Mouse (Mus musculus) T-helper 1 cell (primary cell): ENCODE results near the gene Farsa.

Experiments
- in situ Hi-C: fragments of 300-600 bp; cut with MboI, MseI; formaldehyde crosslinking; loops from one replicate; pipeline ENCODE4 v1.15.1; 2025; ENCODE audit warnings: high pct_unique_total_duplicates

The Farsa gene

DNA sequence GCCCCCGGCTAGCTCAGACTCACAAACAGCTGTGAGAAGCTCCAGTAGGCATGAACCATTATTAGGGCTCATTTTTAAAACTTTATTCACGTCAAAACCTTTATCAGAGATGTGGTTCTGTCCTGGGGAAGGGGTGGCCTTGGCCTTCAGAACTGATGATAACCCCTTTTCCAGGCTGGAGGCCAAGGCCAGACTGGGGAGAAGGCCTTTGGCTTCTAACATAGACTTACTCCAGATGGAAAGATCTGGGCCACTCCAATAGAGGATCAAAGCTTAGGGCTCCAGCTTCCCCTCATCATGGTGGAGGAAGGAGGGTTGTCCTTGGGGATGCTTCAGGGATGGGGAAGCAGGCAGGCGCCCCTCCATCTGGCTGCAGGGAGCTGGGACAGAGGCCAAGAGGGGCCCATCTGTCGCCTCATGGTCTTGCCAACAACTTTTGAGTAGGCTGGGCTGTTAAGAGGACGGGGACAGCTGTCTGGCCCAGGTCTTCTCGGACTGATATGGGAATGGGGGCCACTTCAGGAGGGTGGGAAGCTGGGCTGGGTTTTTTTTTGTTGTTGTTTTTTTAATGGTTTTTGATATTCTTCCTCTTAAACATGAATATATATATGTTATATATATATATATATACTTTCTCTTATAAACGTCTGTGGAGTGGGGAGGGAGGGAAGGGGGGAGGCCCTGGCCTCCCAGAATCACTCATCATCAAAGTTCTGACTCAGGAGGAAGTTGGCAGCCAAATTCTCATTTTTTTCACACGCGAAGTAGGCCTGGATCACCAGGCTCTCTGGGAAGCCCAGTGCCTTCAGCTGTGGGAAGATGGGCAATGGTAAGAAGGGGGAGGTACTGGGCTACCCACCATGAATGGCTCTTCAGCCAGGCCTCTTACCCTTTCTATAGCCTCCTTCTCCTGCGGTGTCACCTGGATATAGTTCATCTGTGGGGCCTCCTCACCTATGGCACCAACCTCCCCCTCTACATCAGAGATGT lies 21.6 kb upstream of the Farsa start:
- in situ Hi-C loops: no loop called here

DNA sequence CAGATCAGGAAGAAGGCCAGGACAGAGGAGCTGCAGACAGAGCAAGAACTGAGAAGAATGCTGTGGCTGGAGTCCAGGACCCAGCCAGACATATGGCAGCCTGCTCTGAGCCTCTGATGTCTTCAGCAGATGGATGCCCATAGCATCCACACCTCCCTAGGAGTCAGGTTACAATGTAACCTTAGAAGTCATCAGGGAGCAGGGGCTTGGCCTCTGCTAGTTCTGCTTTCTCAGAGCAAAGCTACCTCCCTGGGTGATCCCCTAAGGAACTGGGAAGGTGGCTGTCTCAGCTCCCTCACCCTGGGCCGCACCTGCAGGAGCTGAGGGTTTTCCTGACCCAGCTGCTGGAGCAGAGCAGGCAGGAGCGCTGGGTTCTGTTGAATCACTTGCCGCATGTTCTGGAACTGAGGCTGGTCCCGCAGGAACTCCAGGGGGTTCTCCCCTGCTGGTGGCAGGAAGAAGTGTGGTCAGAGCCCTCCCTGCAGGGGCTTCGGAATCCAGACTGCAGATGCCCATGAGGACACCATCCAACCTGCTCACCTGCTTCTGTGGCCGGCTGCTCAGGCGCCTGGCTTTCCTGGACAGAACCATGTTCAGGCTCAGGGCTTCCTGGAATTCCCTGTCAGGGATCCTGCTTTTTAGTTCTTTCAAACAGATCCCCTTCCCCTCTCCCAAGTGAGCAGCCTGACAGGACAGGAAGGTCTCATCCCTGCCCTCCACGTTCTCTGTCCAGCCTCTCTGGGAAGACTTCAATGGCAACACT lies 19.5 kb upstream of the Farsa start:
- in situ Hi-C loops: no loop called here

DNA sequence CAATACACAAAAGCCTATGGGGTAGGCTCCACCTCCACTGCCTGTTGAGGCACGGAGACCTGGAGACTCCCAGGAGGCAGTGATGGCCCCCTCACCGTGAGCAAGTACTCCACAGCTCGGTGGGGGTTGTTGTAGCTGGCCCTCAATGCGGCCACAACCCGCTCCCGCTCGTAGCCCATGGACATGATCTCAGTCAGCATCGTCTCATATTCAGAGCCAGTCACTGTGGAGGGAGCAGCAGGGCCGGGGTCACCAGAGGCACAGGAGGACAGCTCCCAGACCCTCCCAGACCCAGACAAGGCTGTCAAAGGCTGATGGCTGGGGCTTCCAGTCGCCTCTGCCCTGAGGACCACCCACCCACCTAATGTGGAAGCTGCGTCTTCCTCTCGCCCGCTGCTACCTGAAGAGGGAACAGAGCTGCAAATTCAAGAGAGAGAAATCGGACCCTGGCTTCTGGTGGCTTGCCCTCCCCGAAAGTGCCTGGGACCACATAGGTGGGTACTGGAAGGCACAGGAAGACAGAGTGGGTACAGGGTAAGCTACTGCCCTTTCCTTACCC lies 18.8 kb upstream of the Farsa start:
- in situ Hi-C loops: no loop called here

DNA sequence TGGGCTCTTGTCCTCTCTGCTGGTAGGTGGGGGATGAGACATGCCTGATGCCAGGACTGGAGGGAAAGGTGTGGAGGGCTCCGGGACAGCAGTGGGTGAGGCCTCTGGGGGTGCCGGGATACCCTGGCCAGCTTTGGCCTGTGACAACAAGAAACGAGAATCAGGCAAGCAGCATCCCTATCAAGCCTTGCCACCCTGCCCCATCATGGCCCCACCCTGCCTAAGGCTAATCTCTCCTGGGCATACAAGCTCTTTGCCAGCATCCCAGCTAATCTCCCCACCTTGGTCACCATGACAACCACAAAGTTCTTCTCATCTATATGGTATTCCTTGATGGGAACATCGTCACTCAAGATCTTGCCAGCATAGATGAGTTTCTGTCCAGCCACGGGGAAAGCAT lies 18.3 kb upstream of the Farsa start:
- in situ Hi-C loops: no loop called here

DNA sequence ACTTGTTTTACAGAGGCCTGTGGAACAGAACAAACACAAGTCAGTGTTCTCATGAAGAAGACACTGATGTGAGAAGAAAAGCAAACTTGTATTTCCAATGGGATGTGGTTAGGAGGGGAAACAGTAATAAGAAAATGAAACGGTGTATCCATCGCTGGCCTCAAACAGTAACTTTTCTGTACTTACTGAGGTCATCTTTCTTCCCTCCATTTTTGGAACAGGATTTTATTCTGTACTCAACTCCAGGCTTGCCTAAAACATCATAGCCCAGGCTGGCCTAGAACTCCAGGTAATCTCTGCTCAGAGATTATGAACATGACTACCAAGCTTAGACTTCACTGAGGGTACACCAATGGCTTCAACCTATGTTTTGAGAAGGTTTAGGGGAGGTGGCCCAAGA lies 17.4 kb upstream of the Farsa start:
- in situ Hi-C loops: no loop called here

DNA sequence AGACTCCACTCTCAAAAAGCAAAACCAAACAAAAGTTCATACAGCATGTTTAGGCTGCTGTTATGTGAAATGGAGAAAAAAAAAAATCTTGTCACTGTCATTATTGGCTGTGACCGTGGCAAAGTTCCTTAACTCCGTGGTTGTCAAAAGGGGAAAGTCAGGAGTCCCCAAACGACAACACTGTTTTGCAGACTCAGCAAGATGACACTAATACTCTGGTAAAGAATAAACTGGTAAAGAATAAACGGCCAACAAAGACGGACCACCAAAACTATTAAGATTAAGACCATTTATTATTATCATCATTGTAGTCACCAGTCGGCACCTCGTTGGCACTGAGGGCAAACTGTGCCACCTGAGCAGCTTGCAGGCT lies 16.9 kb upstream of the Farsa start:
- in situ Hi-C loops: no loop called here

DNA sequence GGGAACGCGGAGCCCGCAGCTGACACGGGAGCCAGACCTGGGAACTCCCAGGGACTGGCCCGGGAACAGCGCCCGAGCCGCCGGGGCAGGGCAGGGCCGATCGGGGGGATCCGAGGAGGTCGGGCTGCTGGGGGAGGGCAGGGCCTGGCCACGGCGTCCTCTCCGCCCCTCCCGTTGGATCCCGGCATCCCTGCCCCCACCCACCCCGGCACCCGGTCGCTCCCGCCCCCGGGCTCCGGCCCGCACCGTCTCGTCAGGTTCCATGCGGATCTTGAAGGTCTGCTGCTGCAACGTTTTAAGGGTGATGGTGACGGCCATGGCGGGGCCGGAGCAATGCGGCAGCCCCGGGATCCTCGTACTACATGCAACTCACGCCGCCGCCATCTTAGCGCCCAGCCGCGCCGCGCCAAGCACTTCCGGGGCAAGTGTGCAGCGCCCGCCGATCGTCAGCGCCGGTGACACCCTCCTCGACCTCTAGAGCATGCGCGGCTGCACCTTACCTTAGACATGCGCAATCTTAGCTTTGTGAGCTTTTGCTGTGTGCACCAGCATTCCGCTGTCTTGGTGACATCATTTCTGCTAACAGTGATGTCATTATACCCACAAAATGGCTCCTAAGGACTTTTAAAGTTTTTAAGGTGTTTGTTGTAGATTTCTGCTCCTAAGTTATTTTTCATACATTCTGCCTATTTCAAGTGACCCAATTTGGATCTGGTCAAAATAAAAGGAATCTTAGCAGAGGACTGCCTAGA lies 16.4 kb upstream of the Farsa start, which contains the start of gene Rad23a:
TSS of gene Rad23a (minus strand) at position 418 of the 752 bp plus-strand sequence.
- in situ Hi-C loops: no loop called here

DNA sequence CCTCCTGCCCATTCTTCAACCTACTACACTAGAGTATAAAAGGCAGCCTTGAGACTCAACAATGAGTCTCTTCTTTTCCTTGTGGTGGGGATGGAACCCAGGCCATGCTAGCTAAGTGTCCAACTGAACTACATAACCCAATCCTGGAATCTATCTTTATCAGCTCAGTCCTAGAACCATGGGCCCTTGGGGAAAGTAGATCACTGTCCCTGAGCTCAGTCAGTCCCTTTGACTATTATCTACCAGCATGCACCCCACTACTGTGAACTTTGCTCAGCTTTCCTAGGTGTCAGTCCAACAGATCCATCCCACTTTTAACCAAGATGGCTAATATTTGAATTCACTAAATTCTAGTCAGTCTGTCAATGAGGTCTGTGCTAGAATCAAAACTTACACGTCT lies 15.3 kb upstream of the Farsa start:
- in situ Hi-C loops: no loop called here

DNA sequence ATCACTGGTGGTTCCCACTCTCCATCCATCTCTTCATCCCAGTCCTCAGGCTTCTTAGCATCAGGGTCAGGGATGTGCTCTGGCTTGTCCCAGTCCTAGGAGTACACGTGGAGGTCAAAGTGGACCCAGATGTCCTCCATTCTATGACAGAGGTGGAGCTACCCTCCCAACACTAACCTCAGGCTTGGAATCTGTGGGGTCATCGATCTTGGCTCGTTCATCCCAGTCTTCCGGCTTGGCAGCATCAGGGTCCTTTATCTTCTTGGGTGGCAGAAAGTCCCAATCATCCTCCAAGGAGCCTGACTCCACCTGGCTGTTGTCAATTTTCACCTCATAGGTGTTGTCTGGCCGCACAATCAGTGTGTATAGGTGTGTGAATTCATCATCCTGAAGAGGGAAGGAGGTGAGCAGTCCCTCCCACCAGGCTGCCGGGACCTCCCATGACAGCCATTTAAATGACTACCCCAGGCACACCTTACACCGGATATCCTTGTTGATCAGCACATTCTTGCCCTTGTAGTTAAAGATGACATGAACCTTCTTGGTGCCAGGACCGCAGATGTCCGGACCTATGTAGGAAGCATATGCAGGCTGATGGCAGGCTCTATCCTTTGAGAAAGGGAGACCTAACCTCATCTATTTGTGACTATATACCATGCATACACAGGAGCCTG lies 12.3 kb upstream of the Farsa start:
- in situ Hi-C loops: no loop called here

DNA sequence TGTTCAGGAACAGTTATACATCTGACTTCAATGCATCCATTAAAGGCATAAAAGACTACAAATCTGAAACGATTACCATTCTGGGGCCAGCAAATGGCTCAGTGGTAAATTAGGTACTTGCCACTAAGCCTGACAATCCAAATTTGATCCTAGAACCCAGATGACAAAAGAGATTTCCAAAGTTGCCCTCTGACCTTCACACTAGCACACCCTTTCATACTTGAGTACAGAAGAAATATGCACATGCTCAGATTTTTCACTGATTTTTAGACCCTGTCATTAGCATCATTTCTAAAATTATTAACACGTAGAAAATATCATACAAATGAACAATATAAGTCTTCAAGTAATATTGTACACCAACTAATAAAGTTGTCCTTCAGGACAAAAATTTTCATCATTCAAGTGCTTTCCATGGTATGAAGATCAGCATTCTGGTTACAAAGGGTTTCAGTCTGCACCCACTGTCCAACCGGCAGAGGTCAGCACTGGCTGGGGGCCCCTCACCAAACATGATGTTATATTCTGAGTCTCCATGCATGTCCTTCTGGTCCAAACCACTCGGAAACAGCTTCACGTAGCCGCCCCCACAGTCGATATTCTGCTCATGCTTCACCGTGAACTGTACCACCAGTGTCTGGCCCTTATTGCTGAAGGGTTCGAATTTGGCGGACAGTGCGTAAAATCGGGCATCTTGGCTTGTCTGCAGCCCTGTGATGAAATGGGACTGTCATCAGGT lies 11.3 kb upstream of the Farsa start:
- in situ Hi-C loops: no loop called here

DNA sequence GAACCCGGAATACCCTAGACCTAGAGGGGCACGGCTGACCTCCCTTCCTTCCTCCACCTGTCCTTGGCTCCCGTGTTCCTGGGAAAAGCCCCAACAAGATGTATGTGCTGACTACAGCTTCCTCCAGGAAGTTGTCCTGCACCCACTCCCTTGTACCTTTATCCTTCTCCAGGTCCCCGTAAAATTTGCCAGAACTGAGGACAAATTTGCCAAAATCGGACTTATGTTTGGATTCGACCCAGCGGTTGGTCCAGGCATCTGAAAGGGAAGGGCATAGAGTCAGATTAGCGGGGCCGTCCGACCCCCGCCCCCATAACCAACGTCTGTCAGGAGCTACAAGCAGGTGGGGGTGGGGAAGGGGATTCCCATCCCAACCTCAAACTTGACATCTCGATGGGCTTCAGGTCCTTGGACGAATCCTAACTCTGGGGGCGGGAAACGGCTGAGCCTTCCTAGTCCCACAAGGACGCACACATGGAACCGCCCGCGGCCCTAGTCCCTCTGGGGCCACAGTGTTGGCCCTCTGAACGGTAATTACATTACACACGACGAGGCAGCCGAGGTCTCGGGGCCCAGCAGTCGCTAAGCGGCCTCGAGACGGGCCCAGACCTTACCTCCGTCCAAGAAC lies 10.6 kb upstream of the Farsa start:
- in situ Hi-C loops: no loop called here

DNA sequence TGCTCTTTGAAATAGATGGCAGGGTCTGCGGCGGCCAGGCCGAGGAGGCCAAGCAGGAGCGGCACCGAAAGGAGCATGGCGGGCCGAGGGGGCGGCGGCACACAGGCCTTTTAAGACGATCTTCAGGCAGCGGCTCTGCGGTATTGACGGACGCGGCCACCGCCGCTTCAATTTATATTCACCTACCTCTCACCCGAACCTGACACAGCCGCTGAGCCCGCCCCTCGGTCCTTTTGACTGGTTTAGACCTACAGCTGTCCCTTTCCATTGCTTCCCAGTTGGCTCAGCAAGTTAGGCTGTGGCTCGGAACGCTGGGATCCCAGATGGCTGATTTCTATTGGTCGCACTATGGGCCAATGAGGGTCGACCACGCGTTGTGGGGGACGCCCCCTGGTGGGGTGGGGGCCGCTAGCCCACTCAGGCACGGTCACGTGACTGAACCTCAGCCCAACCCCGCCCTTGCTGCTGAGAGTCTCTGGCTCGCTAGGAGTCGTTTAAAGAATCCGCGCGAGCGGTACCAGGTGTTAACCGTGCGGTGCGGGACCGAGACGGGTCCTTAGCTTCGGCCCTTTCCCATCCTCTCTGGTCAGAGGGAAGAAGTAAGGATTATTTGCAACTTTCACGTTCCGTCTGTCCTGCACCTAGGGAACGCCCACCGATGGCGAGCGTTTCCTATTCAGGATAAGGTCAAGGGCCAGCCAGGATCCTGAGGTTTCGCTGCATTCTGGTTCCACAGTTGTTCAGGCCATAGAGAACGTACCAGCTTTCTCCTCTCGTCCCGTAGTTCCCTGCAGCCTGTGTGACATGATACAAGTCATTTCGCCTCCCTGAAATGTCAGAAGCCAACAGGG lies 9.8 kb upstream of the Farsa start, which contains the start of gene Calr:
TSS of gene Calr (minus strand) at position 213 of the 851 bp plus-strand sequence.
- in situ Hi-C loops: no loop called here

DNA sequence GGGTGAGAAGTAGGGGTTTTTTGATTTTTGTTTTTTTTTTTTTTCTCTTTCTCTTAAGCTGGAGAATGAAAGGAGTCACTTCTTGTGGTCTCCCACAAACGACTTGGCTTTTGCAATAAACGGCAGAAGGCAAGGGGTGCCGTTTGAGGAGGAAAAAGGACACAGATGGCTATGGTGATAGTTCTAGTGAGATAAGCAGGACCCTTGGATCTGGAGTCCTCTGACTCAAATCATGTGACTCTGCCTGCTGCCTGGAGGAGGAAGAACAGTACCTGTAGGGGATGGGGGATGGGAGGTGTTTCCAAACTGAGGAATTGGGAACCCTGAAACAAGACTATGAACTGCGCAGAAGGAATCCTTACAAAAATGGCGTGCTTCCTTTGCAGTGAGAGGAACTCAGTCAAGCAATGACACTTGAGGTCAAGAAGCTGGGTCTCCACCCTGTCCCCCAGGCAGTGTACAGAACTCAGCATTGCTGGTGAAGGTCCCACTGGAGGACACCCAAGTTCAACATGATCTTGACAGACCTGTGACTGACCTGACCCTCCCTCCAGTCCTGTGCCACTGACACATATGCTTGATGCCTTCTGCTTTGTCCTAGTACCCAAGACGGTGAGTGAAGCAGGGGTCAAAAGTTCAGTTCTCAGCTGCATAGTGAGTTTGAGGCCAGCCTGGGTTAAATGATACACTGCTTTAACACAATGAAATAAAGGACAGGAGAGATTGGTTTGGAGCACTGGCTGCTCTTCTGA lies 8.9 kb upstream of the Farsa start:
- in situ Hi-C loops: no loop called here

DNA sequence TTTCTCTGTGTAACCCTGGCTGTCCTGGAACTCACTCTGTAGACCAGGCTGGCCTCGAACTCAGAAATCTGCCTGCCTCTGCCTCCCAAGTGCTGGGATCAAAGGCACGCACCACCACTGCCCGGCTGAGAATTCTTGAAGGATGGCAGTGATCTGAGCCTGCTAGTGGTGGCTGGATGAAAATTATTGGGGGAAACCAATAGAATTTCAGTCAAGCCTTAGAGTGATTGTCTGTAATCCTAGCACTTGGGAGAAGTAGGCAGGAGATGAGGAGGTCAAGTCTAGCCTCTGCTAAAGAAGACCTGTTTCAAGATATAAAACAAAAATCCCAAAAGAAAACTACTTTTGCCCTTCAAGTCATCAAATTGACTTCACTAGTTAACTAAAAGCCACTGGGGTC lies 355 bp upstream of the Farsa start:
- in situ Hi-C loops: no loop called here

DNA sequence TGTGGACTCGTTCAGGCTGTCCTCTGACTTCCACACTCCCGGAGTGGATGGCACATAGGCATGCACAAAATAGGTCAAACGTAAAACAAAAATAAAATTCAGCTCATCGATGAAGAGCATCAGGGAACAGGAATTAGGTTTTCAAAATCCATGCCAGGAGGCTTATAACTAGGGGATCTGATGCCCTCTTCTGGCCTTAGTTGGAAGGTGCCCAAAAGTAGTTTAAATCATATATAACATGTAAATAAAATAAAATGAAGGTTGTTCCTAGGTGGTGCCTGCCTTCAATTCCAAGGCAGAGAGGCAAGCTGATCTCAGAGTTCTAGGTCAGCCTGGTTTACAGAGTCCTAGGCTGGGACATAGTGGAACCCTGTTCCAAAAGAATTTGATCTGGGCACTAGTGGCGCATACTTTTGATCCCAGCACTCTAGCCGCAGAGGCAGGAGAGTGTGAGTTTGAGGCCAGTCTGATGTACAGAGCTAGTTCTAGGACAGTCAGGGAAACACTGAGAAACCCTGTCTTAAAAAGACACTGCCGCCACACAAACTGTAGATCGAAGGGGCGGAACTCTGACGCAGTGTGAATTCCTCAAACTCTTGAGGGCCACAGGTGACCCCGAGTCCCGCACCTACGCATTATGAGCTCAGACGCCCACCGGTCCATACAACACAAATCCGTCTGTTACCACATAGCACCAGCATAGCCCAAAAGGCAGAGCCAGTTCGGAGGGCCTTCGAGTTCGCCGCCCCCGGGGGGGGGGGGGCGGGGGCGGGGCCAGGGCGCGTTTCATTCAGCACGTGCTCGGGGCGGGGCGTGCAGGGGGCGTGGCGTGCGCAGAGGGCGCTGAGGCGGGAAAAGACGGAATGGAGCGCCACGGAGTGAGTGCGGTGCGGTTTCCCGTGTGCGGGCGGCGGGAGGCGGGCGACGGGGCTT lies 14.9 kb downstream of the Farsa start, which contains the start of gene Syce2:
TSS of gene Syce2 (plus strand) at position 736 of the 933 bp plus-strand sequence.
- in situ Hi-C loops: loop anchor here (5.0 kb wide), 1 partner anchor 36 kb away; the partner anchor contains the start of gene Dnase2a

DNA sequence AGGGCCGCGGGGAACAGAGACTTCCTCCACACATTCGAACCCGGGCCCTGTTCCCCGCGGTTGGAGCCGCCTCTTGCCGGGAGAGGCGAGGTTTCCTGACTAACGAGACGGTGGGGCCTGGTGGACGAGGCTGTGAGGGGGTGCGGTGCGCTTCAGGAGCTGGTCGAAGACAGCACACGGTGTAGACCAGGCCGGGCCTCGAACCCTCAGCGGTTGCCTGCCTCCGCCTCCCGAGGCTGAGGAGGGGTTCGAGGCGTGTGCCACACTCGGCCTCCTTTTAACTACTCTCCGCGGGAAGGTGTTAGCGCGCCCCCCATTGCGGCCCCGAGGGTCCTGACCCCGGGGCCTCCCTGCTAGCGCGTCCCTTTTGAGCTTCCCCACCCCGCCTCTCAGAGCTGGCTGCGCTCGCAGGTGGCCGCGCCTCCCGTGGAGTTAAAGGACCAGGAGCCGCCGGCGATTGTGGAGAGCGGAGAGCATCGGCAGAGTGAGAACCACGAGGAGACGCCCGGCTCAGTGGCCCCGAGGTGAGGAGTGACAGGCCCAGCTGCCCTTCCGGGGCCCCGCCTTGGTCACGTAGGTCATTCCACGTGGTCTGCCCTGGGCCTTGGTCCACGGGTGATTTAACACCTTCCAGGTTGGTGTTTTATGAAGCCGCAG lies 15.6 kb downstream of the Farsa start:
- in situ Hi-C loops: loop anchor here (5.0 kb wide), 1 partner anchor 35 kb away; the partner anchor contains the start of gene Dnase2a
